Mouse (Mus musculus): ENCODE data around the gene Mgat4d. TPM values are rescaled to one million over a fixed set of nuclear protein-coding genes. Genes with fewer than 3 reads are reported as not detected.
A peak's percentile ranks its signal among the peaks of the same experiment; 100 is the strongest.

The Mgat4d gene
- polyA plus RNA-seq, 1 experiment from 2014 or later: not detected

DNA sequence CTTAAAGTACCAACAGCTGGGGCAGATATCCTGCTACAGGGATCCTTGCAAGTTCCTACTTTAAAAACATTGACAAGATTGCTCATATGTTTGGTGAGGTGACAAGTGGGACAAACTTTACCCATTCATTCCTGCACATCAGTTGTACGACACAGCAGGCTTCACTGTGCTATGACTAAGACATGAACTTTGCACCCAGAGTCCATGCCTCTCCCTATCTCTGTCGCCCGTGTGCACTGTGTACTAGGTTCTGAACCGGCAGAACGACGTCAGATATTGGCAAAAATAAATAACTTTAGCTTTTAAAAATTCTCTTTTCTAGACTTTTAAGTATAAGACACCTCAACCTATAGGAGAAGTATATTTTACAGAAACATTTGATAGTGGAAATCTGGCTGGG, 48.4 kb downstream of the Mgat4d start:
- Histone ChIP-seq H3K27ac (ENCODE audit: low read depth, low read length) (no peak overlapping the region), H3K9ac (ENCODE audit: low read depth, low read length) (no peak overlapping the region), H3K36me3 (ENCODE audit: control insufficient read depth, insufficient read depth) (no peaks in the 10 kb centered on the region), H3K4me1 (replicated peaks; ENCODE audit: control insufficient read depth, insufficient read depth, low read length) (no peaks in the 10 kb centered on the region), H3K4me3 (ENCODE audit: low read depth, low read length) (no peak overlapping the region), H3K9me3 (ENCODE audit: control insufficient read depth) (no peaks in the 10 kb centered on the region), H3K4me2 (replicated peaks; ENCODE audit: low read depth) (no peak overlapping the region), H3K27me3 (replicated peaks; ENCODE audit: control insufficient read depth, insufficient read depth, low read length) (no peaks in the 10 kb centered on the region)
- 44% methylated on average over 6 of the region's 6 CpGs for WGBS
- TF ChIP-seq CTCF (IDR thresholded peaks at IDR 0.05; ENCODE audit: low read depth): no peak
- ATAC-seq: peak; percentile 90

GRCm38 (mm10) chr8:83397726-83398125, 49.5 kb downstream of the Mgat4d start:
- peak; percentile 75 for ATAC-seq
- H3K4me3 ChIP-seq (ENCODE audit: low read depth, low read length): no peak overlapping the region
- H3K4me2 ChIP-seq (replicated peaks; ENCODE audit: low read depth): no peak overlapping the region
- no peak overlapping the region for H3K27ac ChIP-seq (ENCODE audit: low read depth, low read length)
- no peaks in the 10 kb centered on the region for H3K4me1 ChIP-seq (replicated peaks; ENCODE audit: control insufficient read depth, insufficient read depth, low read length)
- H3K27me3 ChIP-seq (replicated peaks; ENCODE audit: control insufficient read depth, insufficient read depth, low read length): no peaks in the 10 kb centered on the region
- no peak overlapping the region for H3K9ac ChIP-seq (ENCODE audit: low read depth, low read length)
- TF ChIP-seq CTCF (IDR thresholded peaks at IDR 0.05; ENCODE audit: low read depth): no peak
- 40% methylated on average over 4 of the region's 4 CpGs for WGBS
- H3K36me3 ChIP-seq (ENCODE audit: control insufficient read depth, insufficient read depth): no peaks in the 10 kb centered on the region
- H3K9me3 ChIP-seq (ENCODE audit: control insufficient read depth): no peaks in the 10 kb centered on the region

GRCm38 (mm10) chr8:83405548-83405947, 57.3 kb downstream of the Mgat4d start:
- Histone ChIP-seq H3K4me2 (replicated peaks; ENCODE audit: low read depth) (no peak overlapping the region), H3K9me3 (ENCODE audit: control insufficient read depth) (no peaks in the 10 kb centered on the region), H3K27me3 (replicated peaks; ENCODE audit: control insufficient read depth, insufficient read depth, low read length) (no peaks in the 10 kb centered on the region), H3K27ac (ENCODE audit: low read depth, low read length) (no peak overlapping the region), H3K36me3 (ENCODE audit: control insufficient read depth, insufficient read depth) (no peaks in the 10 kb centered on the region), H3K4me3 (ENCODE audit: low read depth, low read length) (no peak overlapping the region), H3K9ac (ENCODE audit: low read depth, low read length) (no peak overlapping the region), H3K4me1 (replicated peaks; ENCODE audit: control insufficient read depth, insufficient read depth, low read length) (no peaks in the 10 kb centered on the region)
- no peak for ATAC-seq
- TF ChIP-seq CTCF (IDR thresholded peaks at IDR 0.05; ENCODE audit: low read depth): no peak
- 76% methylated on average over 10 of the region's 10 CpGs for WGBS

DNA sequence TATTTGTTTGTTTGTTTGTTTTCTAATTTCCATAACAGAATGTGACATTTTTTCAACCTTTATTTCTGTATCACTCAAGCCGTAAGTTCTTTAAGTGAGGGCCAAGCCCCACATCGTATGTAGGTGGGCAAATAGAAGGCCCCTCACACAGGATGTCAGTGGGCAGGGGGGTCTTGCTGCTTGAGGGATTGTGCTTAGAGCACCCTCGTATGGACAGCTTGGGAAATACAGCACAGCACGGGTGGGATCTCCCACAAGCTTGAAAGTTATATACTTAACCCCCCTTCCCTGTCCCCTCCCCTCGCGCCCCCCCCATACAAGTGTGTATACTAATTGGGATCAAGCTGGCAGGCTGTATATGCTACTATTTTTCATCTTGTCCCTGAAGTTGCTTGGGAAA, 58.6 kb downstream of the Mgat4d start:
- no peaks in the 10 kb centered on the region for H3K4me1 ChIP-seq (replicated peaks; ENCODE audit: control insufficient read depth, insufficient read depth, low read length)
- WGBS: 39% methylated on average over 6 of the region's 6 CpGs
- no peak for ATAC-seq

GRCm38 (mm10) chr8:83408496-83408895, 60.2 kb downstream of the Mgat4d start:
- Histone ChIP-seq H3K4me1 (replicated peaks; ENCODE audit: control insufficient read depth, insufficient read depth, low read length) (no peaks in the 10 kb centered on the region), H3K36me3 (ENCODE audit: control insufficient read depth, insufficient read depth) (no peaks in the 10 kb centered on the region), H3K9me3 (ENCODE audit: control insufficient read depth) (no peaks in the 10 kb centered on the region), H3K9ac (ENCODE audit: low read depth, low read length) (no peak overlapping the region), H3K27ac (ENCODE audit: low read depth, low read length) (no peak overlapping the region), H3K4me3 (ENCODE audit: low read depth, low read length) (no peak overlapping the region), H3K4me2 (replicated peaks; ENCODE audit: low read depth) (no peak overlapping the region), H3K27me3 (replicated peaks; ENCODE audit: control insufficient read depth, insufficient read depth, low read length) (no peaks in the 10 kb centered on the region)
- WGBS: 82% methylated on average over 7 of the region's 7 CpGs
- ATAC-seq: no peak
- TF ChIP-seq CTCF (IDR thresholded peaks at IDR 0.05; ENCODE audit: low read depth): no peak

More for the DNA sequence above, 58.6 kb downstream of the Mgat4d start:
- Histone ChIP-seq H3K27ac (ENCODE audit: low read depth, low read length) (no peak overlapping the region), H3K9ac (ENCODE audit: low read depth, low read length) (no peak overlapping the region), H3K4me3 (ENCODE audit: low read depth, low read length) (no peak overlapping the region), H3K27me3 (replicated peaks; ENCODE audit: control insufficient read depth, insufficient read depth, low read length) (no peaks in the 10 kb centered on the region), H3K9me3 (ENCODE audit: control insufficient read depth) (no peaks in the 10 kb centered on the region), H3K36me3 (ENCODE audit: control insufficient read depth, insufficient read depth) (no peaks in the 10 kb centered on the region), H3K4me2 (replicated peaks; ENCODE audit: low read depth) (no peak overlapping the region)
- peak; percentile 42 for TF ChIP-seq CTCF (IDR thresholded peaks at IDR 0.05; ENCODE audit: low read depth)

DNA sequence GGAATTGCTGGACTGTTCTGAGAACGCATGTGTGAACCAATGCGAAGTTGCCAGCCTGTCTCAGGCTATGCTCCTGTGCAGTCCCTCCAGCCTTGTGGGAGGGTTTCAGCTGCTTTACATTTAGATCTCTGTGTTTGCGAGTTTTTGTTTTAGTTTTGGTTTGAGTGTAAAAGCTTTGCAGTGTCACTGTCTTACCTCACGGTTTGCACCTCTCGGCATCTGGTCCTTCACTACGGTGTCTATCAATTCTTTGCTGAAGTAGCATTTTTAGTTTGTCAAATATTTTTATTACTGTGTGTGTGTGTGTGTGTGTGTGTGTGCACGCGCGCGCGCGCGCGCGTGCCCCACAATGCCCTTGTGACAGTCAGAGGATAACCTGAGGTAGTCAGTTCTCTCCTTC, 68.6 kb downstream of the Mgat4d start:
- no peak for ATAC-seq
- no peak overlapping the region for H3K4me3 ChIP-seq (ENCODE audit: low read depth, low read length)
- no peaks in the 10 kb centered on the region for H3K4me1 ChIP-seq (replicated peaks; ENCODE audit: control insufficient read depth, insufficient read depth, low read length)
- H3K27ac ChIP-seq (ENCODE audit: low read depth, low read length): no peak overlapping the region
- 94% methylated on average over 15 of the region's 15 CpGs for WGBS
- no peaks in the 10 kb centered on the region for H3K36me3 ChIP-seq (ENCODE audit: control insufficient read depth, insufficient read depth)
- no peaks in the 10 kb centered on the region for H3K9me3 ChIP-seq (ENCODE audit: control insufficient read depth)
- no peak for TF ChIP-seq CTCF (IDR thresholded peaks at IDR 0.05; ENCODE audit: low read depth)
- no peak overlapping the region for H3K4me2 ChIP-seq (replicated peaks; ENCODE audit: low read depth)
- H3K27me3 ChIP-seq (replicated peaks; ENCODE audit: control insufficient read depth, insufficient read depth, low read length): no peaks in the 10 kb centered on the region
- no peak overlapping the region for H3K9ac ChIP-seq (ENCODE audit: low read depth, low read length)

DNA sequence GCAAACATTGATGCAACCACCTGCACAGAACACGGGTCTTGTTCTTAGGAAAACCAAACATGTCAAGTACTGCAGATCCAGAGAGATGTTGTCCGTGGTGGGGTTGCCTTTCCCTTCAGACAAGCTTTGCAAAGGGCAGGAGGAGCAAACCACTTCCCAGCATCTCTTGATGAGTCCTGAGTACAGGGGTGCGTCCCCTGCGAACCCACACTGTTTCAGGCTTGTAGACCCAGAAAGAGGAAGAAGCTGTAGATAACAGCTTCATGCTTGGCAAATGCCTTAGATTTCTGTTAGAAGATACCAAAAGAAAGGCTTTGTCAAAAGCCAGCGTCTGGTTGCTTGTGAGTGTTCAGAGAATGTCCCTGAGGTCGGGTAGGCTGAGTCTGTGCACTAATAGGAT, 69.7 kb downstream of the Mgat4d start:
- Histone ChIP-seq H3K27ac (ENCODE audit: low read depth, low read length) (no peak overlapping the region), H3K9ac (ENCODE audit: low read depth, low read length) (no peak overlapping the region), H3K27me3 (replicated peaks; ENCODE audit: control insufficient read depth, insufficient read depth, low read length) (no peaks in the 10 kb centered on the region), H3K36me3 (ENCODE audit: control insufficient read depth, insufficient read depth) (no peaks in the 10 kb centered on the region), H3K4me2 (replicated peaks; ENCODE audit: low read depth) (no peak overlapping the region), H3K9me3 (ENCODE audit: control insufficient read depth) (no peaks in the 10 kb centered on the region), H3K4me3 (ENCODE audit: low read depth, low read length) (no peak overlapping the region), H3K4me1 (replicated peaks; ENCODE audit: control insufficient read depth, insufficient read depth, low read length) (no peaks in the 10 kb centered on the region)
- no peak for ATAC-seq
- 75% methylated on average over 6 of the region's 6 CpGs for WGBS
- TF ChIP-seq CTCF (IDR thresholded peaks at IDR 0.05; ENCODE audit: low read depth): no peak
